Mouse (Mus musculus) kidney, postnatal 0 days (tissue): ENCODE measurements around the gene Rbmxl1. TPM values are rescaled to one million over a fixed set of nuclear protein-coding genes. Genes with fewer than 3 reads are reported as not detected.

Experiments
- ATAC-seq: fragments of 200-750 bp; cut with Nextera tagmentation; replicated peaks from 2 replicates; pipeline ENCODE4 v1.8.0; 2017; ENCODE audit warnings: low read depth, moderate number of reproducible peaks, moderate TSS enrichment, moderate library complexity; ENCODE audit not compliant: low FRiP score
- DNase-seq: peaks from one replicate; pipeline ENCODE4 v3.0.0-alpha.2; 2016; ENCODE audit warnings: low spot score
- H3K27ac ChIP-seq: fragments of 300-500 bp; sonication (generic); 2 replicates; pipeline ENCODE4 v1.5.1; 2014; ENCODE audit warnings: mild to moderate bottlenecking
- H3K27me3 ChIP-seq: fragments of 300-500 bp; sonication (generic); 2 replicates; pipeline ENCODE4 v1.6.1; 2014; ENCODE audit warnings: low read length, mixed read lengths; ENCODE audit not compliant: insufficient read depth
- H3K36me3 ChIP-seq: fragments of 300-500 bp; sonication (generic); 2 replicates; pipeline ENCODE4 v1.6.1; 2014; ENCODE audit warnings: low read length, mixed read lengths; ENCODE audit not compliant: insufficient read depth
- H3K4me1 ChIP-seq: fragments of 300-500 bp; sonication (generic); replicated peaks from 2 replicates; pipeline ENCODE4 v1.6.1; 2014; ENCODE audit warnings: antibody characterized with exemption, low read length, mixed read lengths; ENCODE audit not compliant: insufficient read depth
- H3K4me2 ChIP-seq: fragments of 300-500 bp; sonication (generic); 2 replicates; pipeline ENCODE4 v1.6.1; 2014; ENCODE audit warnings: mild to moderate bottlenecking, low read length, moderate library complexity, mixed read lengths
- H3K4me3 ChIP-seq: fragments of 300-500 bp; sonication (generic); replicated peaks from 2 replicates; pipeline ENCODE4 v1.5.1; 2014; ENCODE audit warnings: low read depth, low read length
- H3K9ac ChIP-seq: fragments of 300-500 bp; sonication (generic); 2 replicates; pipeline ENCODE4 v1.6.1; 2014; ENCODE audit warnings: low read depth, low read length
- H3K9me3 ChIP-seq: fragments of 300-500 bp; sonication (generic); replicated peaks from 2 replicates; pipeline ENCODE4 v1.6.1; 2016; ENCODE audit warnings: low read length, inconsistent platforms, mixed read lengths
- CTCF ChIP-seq: IDR thresholded peaks from 2 replicates; pipeline ENCODE4 v1.5.1; 2016; ENCODE audit warnings: antibody characterized with exemption, low read depth, mild to moderate bottlenecking, moderate library complexity
- WGBS: fragments of 180-500 bp; shearing (Covaris S2); extraction: QIAGEN DNeasy Blood & Tissue Kit; methylation state at CpG from one replicate; pipeline ENCODE4 v1.1.7; 2014; 5-methylcytosine and 5-hydroxymethylcytosine counted together
- polyA plus RNA-seq: library from polyadenylated mRNA; unstranded; fragments of >200 nt; fragmentation: Nextera tagmentation; extraction: Ambion mirVana; gene quantifications from 2 replicates; pipeline ENCODE4 v1.2.1, GENCODE M21; 2015

Rbmxl1 gene
- polyA plus RNA-seq, 1 experiment from 2014 or later, result 150 TPM

GRCm38 (mm10) chr8:78456441-78456840 lies 52.3 kb downstream of the Rbmxl1 start:
- Histone ChIP-seq H3K27me3 (no peaks in the 10 kb centered on the region), H3K4me2 (no peak overlapping the region), H3K9me3 (no peaks in the 10 kb centered on the region), H3K9ac (no peak overlapping the region), H3K27ac (no peak overlapping the region), H3K4me3 (no peak overlapping the region), H3K4me1 (no peaks in the 10 kb centered on the region), H3K36me3 (no peaks in the 10 kb centered on the region)
- DNase-seq (no peak), ATAC-seq (no peak)
- no peak for TF ChIP-seq CTCF
- WGBS, result 75% methylated on average over 3 of the region's 3 CpGs

Other genes with a start within 250 kb of the Rbmxl1 start
- gene Pou4f2, start 72.3 kb downstream of the Rbmxl1 start, polyA plus RNA-seq, result not detected in 2 replicates
- gene Slc10a7, start 448 bp upstream of the Rbmxl1 start, polyA plus RNA-seq, result 8.6 and 11.8 TPM in 2 replicates